Mouse (Mus musculus) central nervous system, embryonic 11.5 days (tissue): ENCODE measurements around the gene Upp1. TPM values are rescaled to one million over a fixed set of nuclear protein-coding genes. Genes with fewer than 3 reads are reported as not detected.

Experiments
- polyA plus RNA-seq: library from polyadenylated mRNA; depleted of rRNA; stranded (reverse); fragments of >200 nt; gene quantifications from 2 replicates; pipeline ENCODE4 v1.2.3, GENCODE M21; 2012; rRNA removed

Upp1 gene
- polyA plus RNA-seq = 4.9 and 6.6 TPM in 2 replicates

GRCm38 (mm10) chr11:9118050-9118420 lies at the start of gene Upp1:
Gene Upp1, plus strand, starts transcription at chr11:9118103.

Other genes with a start within 250 kb of the Upp1 start
- 0.07 and 0.11 TPM in 2 replicates for gene Pkd1l1, start 144.8 kb upstream of the Upp1 start, polyA plus RNA-seq
- 18.6 and 23.4 TPM in 2 replicates for gene Hus1, start 106.9 kb upstream of the Upp1 start, polyA plus RNA-seq
- gene Gm11992, start 69.5 kb upstream of the Upp1 start, polyA plus RNA-seq = 0.31 and 0.37 TPM in 2 replicates
- gene Sun3, start 69.1 kb upstream of the Upp1 start, polyA plus RNA-seq = 0.05 TPM in 1 of 2 replicates, not detected in the other
- gene Abca13, start 73.8 kb downstream of the Upp1 start, polyA plus RNA-seq = 0.01 and 0.04 TPM in 2 replicates